Mouse (Mus musculus) neutrophil, adult 5-6 weeks (primary cell): ENCODE measurements around the gene Cdk14. TPM values are rescaled to one million over a fixed set of nuclear protein-coding genes. Genes with fewer than 3 reads are reported as not detected.
"Not testable (repeated sequence)": the region's sequence is repeated elsewhere in the genome, so short reads cannot be mapped to it uniquely, and the experiment has no call there.

Source experiments
- ATAC-seq: fragments of 151-379, 151-347 bp; 2 replicates; pipeline ENCODE4 v1.8.0; 2017; ENCODE audit warnings: mild to moderate bottlenecking, moderate TSS enrichment; ENCODE audit not compliant: insufficient number of reproducible peaks, poor library complexity, low FRiP score, severe bottlenecking; ENCODE audit errors: extremely low read depth
- total RNA-seq: library from RNA; stranded (forward); fragments of 200-1000 nt; gene quantifications from 2 replicates; pipeline ENCODE4 v1.2.3, GENCODE M21; 2017

The Cdk14 gene
- total RNA-seq, 1 experiment from 2014 or later = 9.2 TPM

DNA sequence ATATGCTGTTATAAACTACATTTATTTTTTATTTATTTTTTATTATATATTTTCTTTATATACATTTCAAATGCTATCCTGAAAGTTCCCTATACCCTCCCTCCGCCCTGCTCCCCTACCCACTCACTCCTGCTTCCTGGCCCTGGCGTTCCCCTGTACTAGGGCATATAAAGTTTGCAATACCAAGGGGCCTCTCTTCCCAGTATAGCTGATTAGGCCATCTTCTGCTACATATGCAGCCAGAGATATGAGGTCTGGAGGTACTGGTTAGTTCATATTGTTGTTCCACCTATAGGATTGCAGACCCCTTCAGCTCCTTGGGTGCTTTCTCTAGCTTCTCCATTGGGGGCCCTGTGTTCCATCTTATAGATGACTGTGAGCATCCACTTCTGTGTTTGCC lies 91.1 kb downstream of the Cdk14 start:
- not testable (repeated sequence) for ATAC-seq

DNA sequence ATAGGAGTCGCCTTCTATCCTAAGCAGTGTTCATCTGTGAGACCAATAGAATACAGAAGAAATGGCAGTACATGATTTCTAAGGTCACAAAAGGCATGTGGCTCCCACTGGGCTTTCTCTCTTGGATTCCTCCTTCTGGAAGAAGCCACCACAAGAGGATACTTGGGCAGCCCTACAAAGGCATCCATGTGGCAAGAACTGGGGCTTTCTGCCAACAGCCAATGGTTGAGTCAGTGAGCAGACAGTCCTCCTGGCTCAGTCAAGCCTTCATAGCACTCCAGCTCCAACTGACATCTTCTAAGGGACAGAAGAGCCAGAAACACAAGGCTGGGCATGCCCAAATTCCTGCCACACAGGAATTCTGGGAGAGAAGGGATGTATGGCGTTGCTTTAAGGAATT lies 93.4 kb downstream of the Cdk14 start:
- no peak for ATAC-seq

DNA sequence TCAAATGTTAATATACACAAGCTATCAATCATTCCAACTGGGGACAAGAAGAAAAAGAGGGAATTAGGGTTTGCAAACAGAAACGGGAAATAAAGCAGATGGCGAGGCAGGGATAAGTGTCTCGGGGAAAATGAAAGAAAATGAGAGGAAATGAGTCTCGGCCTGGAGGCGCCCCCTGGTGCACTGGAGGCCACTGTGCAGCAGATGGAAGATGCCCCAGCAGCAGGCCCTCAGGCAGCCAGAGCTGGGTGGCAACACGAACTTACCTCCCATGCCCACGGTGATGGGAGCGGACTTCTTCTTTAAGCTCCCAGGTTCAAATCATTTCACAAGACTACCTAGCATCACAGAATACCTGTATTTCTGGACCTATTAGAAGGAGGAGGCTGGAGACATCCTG lies 97.4 kb downstream of the Cdk14 start:
- no peak for ATAC-seq

DNA sequence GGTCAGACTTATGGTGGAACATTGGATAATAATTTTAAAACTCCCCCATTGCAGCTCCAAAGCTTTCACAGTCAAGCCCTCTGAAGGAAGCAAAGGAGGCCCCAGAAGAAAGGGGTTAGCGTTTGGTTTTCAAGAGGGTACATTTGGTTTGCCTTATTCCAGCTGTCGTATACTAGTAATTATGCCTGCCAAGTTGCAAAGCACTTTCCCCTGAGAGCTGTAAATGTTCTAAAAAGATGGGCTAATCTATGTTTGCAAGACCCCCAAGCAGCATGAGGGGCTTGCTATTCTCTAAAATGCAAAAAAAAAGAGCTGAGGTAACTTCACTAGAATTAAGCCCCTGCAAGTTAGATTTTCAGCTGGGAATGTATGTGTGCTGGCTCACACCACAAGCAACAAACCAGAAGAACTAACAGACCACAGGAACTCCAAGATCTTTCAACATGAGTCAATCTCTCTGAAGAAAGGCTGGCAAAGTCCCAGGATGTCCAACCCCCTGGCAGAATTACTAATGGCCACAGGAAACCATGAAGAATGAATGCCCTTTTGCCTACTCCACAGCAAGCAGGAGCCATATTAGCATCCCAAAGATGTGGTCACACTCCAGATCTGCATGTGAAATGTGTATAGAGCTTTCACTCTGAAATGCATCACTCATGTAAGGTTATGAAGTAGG lies 99.5 kb downstream of the Cdk14 start:
- no peak for ATAC-seq

GRCm38 (mm10) chr5:5319824-5320505 lies 100.1 kb downstream of the Cdk14 start:
- 0 out of 2 replicates have a peak, but pooled peaks have one; percentile 33 for ATAC-seq

GRCm38 (mm10) chr5:5314270-5314669 lies 105.8 kb downstream of the Cdk14 start:
- ATAC-seq = no peak

GRCm38 (mm10) chr5:5313195-5313760 lies 106.8 kb downstream of the Cdk14 start:
- ATAC-seq = no peak

DNA sequence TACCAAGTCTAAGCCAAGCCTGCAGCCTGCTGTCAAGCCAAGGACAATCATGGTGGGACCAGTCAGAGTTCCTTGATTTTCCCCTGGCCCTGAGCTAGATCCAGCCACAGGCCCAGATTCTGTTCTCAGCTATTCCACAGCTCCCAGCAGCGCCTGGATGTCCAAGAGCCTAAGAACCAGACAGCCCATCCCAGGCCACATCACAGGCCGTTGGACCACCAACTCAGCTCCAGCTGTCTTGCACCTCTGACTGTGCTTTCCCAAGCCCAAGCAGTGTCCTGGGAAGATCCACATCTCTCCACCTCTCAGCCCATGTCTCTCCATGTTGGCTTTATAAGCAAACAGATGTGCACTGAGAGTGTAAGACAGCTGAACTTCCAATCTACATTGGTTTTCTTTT lies 114.8 kb downstream of the Cdk14 start:
- no peak for ATAC-seq

GRCm38 (mm10) chr5:5303102-5303670 lies 116.9 kb downstream of the Cdk14 start:
- ATAC-seq = no peak

DNA sequence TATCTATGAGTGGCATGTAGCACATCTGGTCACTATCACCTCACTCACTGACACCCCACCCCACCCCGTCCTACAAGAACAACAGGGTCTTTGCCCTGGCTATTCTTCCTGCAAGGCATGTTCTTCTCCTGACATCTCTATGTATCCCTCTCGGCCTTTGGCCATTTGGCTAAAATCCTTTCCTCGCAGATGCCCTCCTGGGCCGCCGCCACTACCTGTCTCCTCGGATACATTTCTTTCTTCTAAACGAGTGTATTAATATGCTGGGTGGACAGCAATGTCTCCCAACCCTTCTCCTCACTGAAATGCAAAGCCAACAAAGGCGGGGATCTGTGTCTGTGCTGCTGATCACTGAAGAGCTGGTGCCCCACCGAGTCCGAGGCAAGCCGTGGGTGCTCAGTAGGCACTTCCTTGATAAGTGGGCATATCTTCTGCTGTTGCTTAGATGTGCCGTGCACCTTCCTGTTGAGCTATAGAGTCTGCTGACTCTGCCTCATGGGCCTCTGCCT lies 118.5 kb downstream of the Cdk14 start:
- no peak for ATAC-seq

- no peak for ATAC-seq
Measured at GRCm38 (mm10) chr5:5300998-5301397, 119.1 kb downstream of the Cdk14 start.

DNA sequence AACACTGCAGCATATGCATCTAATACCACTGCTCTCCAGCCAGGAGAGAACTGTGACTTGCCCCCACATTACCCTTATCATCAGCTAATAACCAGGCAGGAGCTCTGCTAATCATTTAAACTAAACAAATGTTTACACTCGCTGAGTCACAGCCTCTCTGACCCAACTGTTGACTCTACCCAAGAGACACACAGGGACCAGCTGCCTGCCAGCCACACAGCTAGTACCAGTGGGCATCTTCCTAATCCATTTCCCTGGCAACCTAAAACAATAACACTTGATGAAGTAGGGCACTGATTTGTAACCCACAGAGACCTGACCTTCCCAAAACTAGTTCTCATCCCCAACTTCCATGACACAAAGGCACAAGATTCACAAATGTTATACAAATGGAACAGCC lies 119.8 kb downstream of the Cdk14 start:
- ATAC-seq = no peak

- ATAC-seq = no peak
Measured at GRCm38 (mm10) chr5:5297222-5297621, 122.9 kb downstream of the Cdk14 start.

DNA sequence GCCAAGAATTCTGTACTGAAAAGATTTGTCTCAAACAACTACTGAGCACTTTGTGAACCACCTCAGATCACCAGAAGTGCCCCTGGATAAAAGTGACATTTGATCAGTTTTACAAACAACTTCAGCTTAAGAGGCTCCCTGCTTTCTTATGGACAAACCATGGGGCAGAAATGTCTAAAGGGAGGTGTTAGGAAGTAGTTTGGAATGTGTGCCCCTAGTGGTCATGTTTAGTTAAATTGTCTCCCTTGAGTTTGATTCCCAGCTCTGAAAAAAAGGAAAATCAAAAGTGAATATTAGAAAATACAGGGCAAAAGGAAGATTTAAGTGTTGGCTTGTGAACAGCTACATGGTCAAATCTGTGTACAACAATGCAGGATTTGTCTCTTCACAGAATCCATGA lies 123.3 kb downstream of the Cdk14 start:
- no peak for ATAC-seq

- ATAC-seq = no peak
Measured at GRCm38 (mm10) chr5:5292830-5293542, 127.1 kb downstream of the Cdk14 start.

DNA sequence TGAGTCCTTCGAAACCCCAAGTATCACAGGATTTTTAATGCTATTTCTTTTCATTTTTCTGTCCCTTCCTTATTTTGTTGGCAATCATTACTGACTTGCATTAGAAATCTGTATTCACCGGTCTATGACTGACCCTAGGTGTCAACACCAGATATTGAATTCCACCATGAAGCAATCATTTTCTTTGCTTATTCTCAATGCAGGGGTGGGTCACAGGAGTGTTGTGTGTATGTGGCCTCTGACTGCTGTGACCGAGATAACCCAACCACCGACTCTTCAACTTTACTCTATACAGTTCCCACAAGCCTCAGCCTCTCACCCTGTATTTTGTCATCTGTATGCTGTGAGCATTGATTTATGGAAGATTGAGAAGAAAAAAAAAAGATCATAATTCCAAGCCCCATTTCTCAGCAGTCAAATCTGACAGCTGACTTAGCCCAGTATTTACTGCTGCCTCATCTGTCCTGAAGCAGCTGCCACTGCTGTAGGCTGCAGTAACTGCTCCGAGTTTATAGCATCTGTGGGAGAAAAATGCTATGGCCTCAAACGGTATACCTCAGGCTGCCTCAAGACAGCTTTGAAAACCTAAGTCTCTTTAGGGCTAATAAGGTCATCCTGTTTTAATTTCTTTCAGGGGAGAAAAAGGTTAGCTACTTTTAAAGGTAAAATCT lies 128.7 kb downstream of the Cdk14 start:
- ATAC-seq = no peak

- ATAC-seq = no peak
Measured at GRCm38 (mm10) chr5:5290714-5291113, 129.4 kb downstream of the Cdk14 start.

GRCm38 (mm10) chr5:5285876-5286275 lies 134.2 kb downstream of the Cdk14 start:
- ATAC-seq = no peak

DNA sequence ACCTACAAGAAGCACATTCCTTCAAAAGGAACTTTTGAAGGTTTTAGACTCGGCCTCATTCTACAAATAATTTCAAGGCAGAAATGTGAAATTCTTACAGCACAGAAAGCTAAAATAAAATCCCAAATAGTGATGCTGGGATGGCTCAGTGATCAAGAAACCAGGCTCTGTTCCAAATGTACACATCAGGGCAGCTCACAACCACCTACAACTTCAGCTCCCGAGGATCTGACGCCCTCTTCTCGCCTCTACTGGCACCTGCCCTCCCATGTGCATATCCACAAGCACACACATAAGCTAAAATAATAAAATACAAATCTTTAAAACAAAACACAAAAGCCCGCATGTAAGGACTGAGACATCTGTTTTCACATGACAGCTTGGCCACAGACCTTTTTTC lies 135.6 kb downstream of the Cdk14 start:
- ATAC-seq = no peak
